Mouse (Mus musculus): Measurements from ENCODE around the gene Hexa.

- TF ChIP-seq CTCF (IDR thresholded peaks at IDR 0.05; ENCODE audit: low read depth) (no peak), EP300 (IDR thresholded peaks at IDR 0.05; ENCODE audit: low read depth) (no peak)
These were observed 62.3 kb downstream of the Hexa start for GRCm38 (mm10) chr9:59601661-59602060.
